Mouse (Mus musculus) stomach, postnatal 0 days (tissue): ENCODE measurements around the gene Ostn.

ENCODE experiments used
- CTCF ChIP-seq: IDR thresholded peaks from 2 replicates; pipeline ENCODE4 v1.5.1; 2016; ENCODE audit warnings: antibody characterized with exemption, low read depth, mild to moderate bottlenecking, moderate library complexity
- EP300 ChIP-seq: optimal IDR thresholded peaks from 2 replicates; pipeline ENCODE3; 2016; ENCODE audit warnings: antibody characterized with exemption

GRCm38 (mm10) chr16:27399026-27399718 is 91.9 kb downstream of the Ostn start:
- TF ChIP-seq CTCF (no peak), EP300 (no peak)
